Mouse (Mus musculus): Measurements from ENCODE around the gene Chchd2. TPM values are rescaled to one million over a fixed set of nuclear protein-coding genes. Genes with fewer than 3 reads are reported as not detected.
A peak's percentile ranks its signal among the peaks of the same experiment; 100 is the strongest.
"Not testable (repeated sequence)": the region's sequence is repeated elsewhere in the genome, so short reads cannot be mapped to it uniquely, and the experiment has no call there.

The Chchd2 gene
- polyA plus RNA-seq, 1 experiment from 2014 or later: 686 TPM

GRCm38 (mm10) chr5:129914024-129914423, 26.8 kb upstream of the Chchd2 start:
- in situ Hi-C loops (cut with MboI; ENCODE audit: low pct_unique_long_range_greater_than_20kb): no loop called here
- peak; percentile 73 for TF ChIP-seq CTCF (IDR thresholded peaks at IDR 0.05)
- CTCF ChIA-PET: interaction anchor here (1.1 kb wide), 1 partner anchor 11 kb away, joined by 4 read pairs; no protein-coding TSS in a partner anchor
- DNase-seq (ENCODE audit: low read depth, low spot score): no peak
- no peaks in the 10 kb centered on the region for H3K27me3 ChIP-seq
- POLR2A ChIA-PET: interaction anchor here (0.6 to 0.7 kb wide), 2 partner anchors 26 to 49 kb away, joined by 4 to 5 read pairs; no protein-coding TSS in a partner anchor
- peak; percentile 54 for ATAC-seq

DNA sequence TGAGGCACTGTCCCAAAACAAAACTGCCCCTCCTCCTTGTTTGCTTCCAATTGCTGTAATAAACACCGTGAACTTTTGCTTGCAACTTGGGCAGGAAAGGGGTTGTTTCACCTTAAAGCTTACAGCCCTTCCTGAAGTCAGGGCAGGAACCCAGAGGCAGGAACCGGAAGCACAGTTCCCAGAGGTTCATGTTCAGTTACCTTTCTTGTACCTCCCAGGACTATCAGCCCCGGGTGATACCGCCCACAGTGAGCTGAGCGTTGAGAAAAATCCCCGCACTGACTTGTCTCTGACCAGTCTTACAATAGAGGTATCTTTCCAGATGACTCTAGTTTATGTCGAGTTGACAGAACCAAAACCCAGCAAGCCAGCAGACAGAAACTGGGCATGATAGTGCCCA, 22.3 kb upstream of the Chchd2 start:
- ATAC-seq (no peak), DNase-seq (ENCODE audit: low read depth, low spot score) (no peak)
- CTCF ChIA-PET: interaction anchor here (1.1 kb wide), 1 partner anchor 11 kb away, joined by 3 read pairs; the partner anchor contains the start of gene Phkg1
- in situ Hi-C loops (cut with MboI; ENCODE audit: low pct_unique_long_range_greater_than_20kb): no loop called here
- H3K27me3 ChIP-seq: no peaks in the 10 kb centered on the region
- POLR2A ChIA-PET: interaction anchor here (0.6 to 1.3 kb wide), 3 partner anchors 12 to 62 kb away, joined by 3 to 5 read pairs (median 4); no protein-coding TSS in a partner anchor
- no peak for TF ChIP-seq CTCF (IDR thresholded peaks at IDR 0.05)

GRCm38 (mm10) chr5:129909147-129909546, 21.9 kb upstream of the Chchd2 start:
- CTCF ChIA-PET: interaction anchor here (1.1 to 1.5 kb wide), 2 partner anchors 11 to 32 kb away, joined by 3 to 7 read pairs; partner anchors contain the start of gene Phkg1
- no peaks in the 10 kb centered on the region for H3K27me3 ChIP-seq
- no peak for ATAC-seq
- POLR2A ChIA-PET: interaction anchor here (0.5 to 1.3 kb wide), 4 partner anchors 10 to 99 kb away, joined by 3 to 4 read pairs (median 3); no protein-coding TSS in a partner anchor
- no peak for DNase-seq (ENCODE audit: low read depth, low spot score)
- TF ChIP-seq CTCF (IDR thresholded peaks at IDR 0.05): no peak
- in situ Hi-C loops (cut with MboI; ENCODE audit: low pct_unique_long_range_greater_than_20kb): no loop called here

GRCm38 (mm10) chr5:129908242-129908965, 21.1 kb upstream of the Chchd2 start, which contains the start of gene Nupr1l:
Gene Nupr1l, plus strand, starts transcription at chr5:129908540.
- POLR2A ChIA-PET: interaction anchor here (0.5 to 1.3 kb wide), 5 partner anchors 9 to 99 kb away, joined by 3 to 4 read pairs (median 3); no protein-coding TSS in a partner anchor
- no peaks in the 10 kb centered on the region for H3K27me3 ChIP-seq
- in situ Hi-C loops (cut with MboI; ENCODE audit: low pct_unique_long_range_greater_than_20kb): no loop called here
- CTCF ChIA-PET: interaction anchor here (1.4 to 1.6 kb wide), 3 partner anchors 13 to 32 kb away, joined by 4 to 7 read pairs (median 4); no protein-coding TSS in a partner anchor
- TF ChIP-seq CTCF (IDR thresholded peaks at IDR 0.05): peak; percentile 79
- ATAC-seq: peak; percentile 99
- peak; percentile 34 for DNase-seq (ENCODE audit: low read depth, low spot score)

GRCm38 (mm10) chr5:129907775-129908174, 20.5 kb upstream of the Chchd2 start:
- ATAC-seq (no peak), DNase-seq (ENCODE audit: low read depth, low spot score) (no peak)
- ChIA-PET CTCF (interaction anchor here (1.4 to 1.6 kb wide), 3 partner anchors 14 to 33 kb away, joined by 4 to 7 read pairs (median 4); no protein-coding TSS in a partner anchor), POLR2A (interaction anchor here (1.1 kb wide), 1 partner anchor 23 kb away, joined by 3 read pairs; no protein-coding TSS in a partner anchor)
- TF ChIP-seq CTCF (IDR thresholded peaks at IDR 0.05): no peak
- in situ Hi-C loops (cut with MboI; ENCODE audit: low pct_unique_long_range_greater_than_20kb): no loop called here
- H3K27me3 ChIP-seq: no peaks in the 10 kb centered on the region

- TF ChIP-seq CTCF (IDR thresholded peaks at IDR 0.05): no peak
- in situ Hi-C loops (cut with MboI; ENCODE audit: low pct_unique_long_range_greater_than_20kb): no loop called here
- ChIA-PET POLR2A (no interaction called here), CTCF (interaction anchor here (1.3 kb wide), 1 partner anchor 11 kb away, joined by 3 read pairs; no protein-coding TSS in a partner anchor)
- no peak for ATAC-seq
- no peak for DNase-seq (ENCODE audit: low read depth, low spot score)
- no peaks in the 10 kb centered on the region for H3K27me3 ChIP-seq
Observed at GRCm38 (mm10) chr5:129898449-129898848, 11.2 kb upstream of the Chchd2 start, which contains the start of gene Phkg1. Gene Phkg1, minus strand, starts transcription at chr5:129898549.

DNA sequence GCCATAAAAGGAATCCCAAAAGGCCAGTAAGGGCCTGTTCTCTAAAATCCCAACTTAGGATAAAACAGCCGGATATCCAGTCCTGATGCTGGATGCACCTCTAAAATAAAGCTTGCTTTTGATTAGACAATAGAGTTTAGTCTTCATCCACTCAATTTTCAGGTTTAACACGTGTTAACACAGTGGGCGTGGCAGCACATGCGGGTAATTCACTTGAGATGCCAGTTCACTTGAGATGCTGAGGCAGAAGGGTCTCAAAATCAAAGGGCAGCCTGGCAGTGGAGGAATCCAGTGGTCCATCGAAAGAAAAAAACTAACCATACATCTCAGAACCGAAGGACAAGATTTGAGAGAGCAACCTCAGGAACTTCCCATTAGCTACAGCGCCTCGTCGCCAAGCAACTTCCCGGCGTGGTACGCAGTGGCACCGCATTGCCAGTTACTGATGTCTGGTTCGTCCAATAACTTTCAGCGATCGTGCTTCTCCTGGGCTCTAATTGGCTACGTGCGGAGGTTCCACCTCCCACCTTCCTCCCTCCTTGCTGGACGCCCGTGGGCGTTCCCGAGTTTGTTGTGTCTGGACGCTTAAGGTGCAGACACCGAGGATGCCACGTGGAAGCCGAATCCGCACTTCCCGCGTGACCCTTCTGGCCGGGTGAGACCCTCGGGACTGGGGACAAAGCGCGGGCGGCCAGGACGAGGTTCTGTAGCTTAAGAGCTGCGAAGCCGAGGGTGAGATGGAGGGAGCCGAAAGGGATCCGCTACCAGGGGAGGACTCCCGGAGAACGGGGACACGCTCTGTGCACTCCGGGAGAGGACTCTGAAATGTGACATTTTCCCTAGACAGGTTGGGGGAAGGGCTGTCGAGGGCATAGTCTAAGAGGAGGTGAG, 8.2 kb upstream of the Chchd2 start, which contains the start of gene Zbed5:
Gene Zbed5, plus strand, starts transcription at position 526 of the 891 bp plus-strand sequence.
- POLR2A ChIA-PET: interaction anchor here (0.7 to 1.7 kb wide), 4 partner anchors 8 to 471 kb away, joined by 3 to 4 read pairs (median 3); partner anchors contain the start of gene Chchd2
- peak; percentile 100 for ATAC-seq
- in situ Hi-C loops (cut with MboI; ENCODE audit: low pct_unique_long_range_greater_than_20kb): no loop called here
- DNase-seq (ENCODE audit: low read depth, low spot score): peak; percentile 97
- TF ChIP-seq CTCF (IDR thresholded peaks at IDR 0.05): no peak
- H3K27me3 ChIP-seq: peaks cover 4% of the 10 kb centered on the region
- CTCF ChIA-PET: interaction anchor here (0.6 to 2.0 kb wide), 6 partner anchors 8 to 244 kb away, joined by 3 to 6 read pairs (median 4); partner anchors contain the start of gene Chchd2

- POLR2A ChIA-PET: interaction anchor here (0.5 kb wide), 1 partner anchor 99 kb away, joined by 4 read pairs; no protein-coding TSS in a partner anchor
- not testable (repeated sequence) for ATAC-seq
Observed at GRCm38 (mm10) chr5:129890390-129890789, 3.1 kb upstream of the Chchd2 start.

DNA sequence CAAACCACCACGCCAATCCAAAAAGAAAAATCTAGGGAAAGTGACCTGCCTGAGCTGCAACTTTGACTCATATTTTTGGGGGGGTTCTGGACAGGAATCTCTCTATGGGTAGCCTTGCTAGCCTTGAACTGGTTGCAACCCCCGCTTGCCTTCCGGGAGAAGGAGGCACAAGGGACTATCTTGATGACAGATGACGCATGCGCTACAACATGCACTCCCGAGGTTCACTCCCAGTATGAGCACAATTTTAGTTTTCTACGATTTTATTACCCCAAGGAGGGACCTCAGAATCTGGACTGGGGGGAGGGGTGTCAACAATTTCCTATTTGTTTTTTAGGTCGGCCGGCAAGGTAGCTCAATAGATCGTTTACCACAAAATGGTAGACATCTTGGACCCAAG, 999 bp downstream of the Chchd2 start:
- ATAC-seq (no peak), DNase-seq (ENCODE audit: low read depth, low spot score) (no peak)
- no peaks in the 10 kb centered on the region for H3K27me3 ChIP-seq
- POLR2A ChIA-PET: interaction anchor here (1.0 to 1.3 kb wide), 2 partner anchors 99 to 115 kb away, joined by 3 to 5 read pairs; partner anchors contain the start of gene Psph
- TF ChIP-seq CTCF (IDR thresholded peaks at IDR 0.05): no peak
- in situ Hi-C loops (cut with MboI; ENCODE audit: low pct_unique_long_range_greater_than_20kb): no loop called here
- CTCF ChIA-PET: interaction anchor here (1.0 to 1.3 kb wide), 2 partner anchors 30 to 31 kb away, joined by 3 to 4 read pairs; no protein-coding TSS in a partner anchor

More at GRCm38 (mm10) chr5:129890390-129890789, 3.1 kb upstream of the Chchd2 start:
- TF ChIP-seq CTCF (IDR thresholded peaks at IDR 0.05): peak; percentile 38
- H3K27me3 ChIP-seq; in situ Hi-C loops (cut with MboI; ENCODE audit: low pct_unique_long_range_greater_than_20kb); DNase-seq (ENCODE audit: low read depth, low spot score): not testable (repeated sequence)
- CTCF ChIA-PET: interaction anchor here (1.1 to 4.5 kb wide), 3 partner anchors 10 to 35 kb away, joined by 3 to 12 read pairs (median 4); no protein-coding TSS in a partner anchor

All from Patski (cell line).